Mouse (Mus musculus) intestine, embryonic 16.5 days (tissue): ENCODE measurements around the gene Sctr. TPM values are rescaled to one million over a fixed set of nuclear protein-coding genes. Genes with fewer than 3 reads are reported as not detected.

ENCODE experiments used
- ATAC-seq: fragments of 200-750 bp; cut with Nextera tagmentation; 2 replicates; pipeline ENCODE4 v1.8.0; 2017; ENCODE audit warnings: moderate TSS enrichment, moderate library complexity
- H3K27ac ChIP-seq: fragments of 300-500 bp; sonication (generic); 2 replicates; pipeline ENCODE4 v1.5.1; 2014; ENCODE audit warnings: mild to moderate bottlenecking, low read length
- H3K27me3 ChIP-seq: fragments of 300-500 bp; sonication (generic); replicated peaks from 2 replicates; pipeline ENCODE4 v1.6.1; 2014; ENCODE audit warnings: low read length, control low read depth, mixed read lengths; ENCODE audit not compliant: control insufficient read depth, insufficient read depth
- H3K36me3 ChIP-seq: fragments of 300-500 bp; sonication (generic); 2 replicates; pipeline ENCODE4 v1.6.1; 2014; ENCODE audit warnings: low read length, control low read depth; ENCODE audit not compliant: control insufficient read depth, insufficient read depth
- H3K4me1 ChIP-seq: fragments of 300-500 bp; sonication (generic); 2 replicates; pipeline ENCODE4 v1.6.1; 2014; ENCODE audit warnings: low read length, control low read depth, mixed read lengths; ENCODE audit not compliant: control insufficient read depth, insufficient read depth
- H3K4me2 ChIP-seq: fragments of 300-500 bp; sonication (generic); 2 replicates; pipeline ENCODE4 v1.6.1; 2014; ENCODE audit warnings: low read depth, low read length, control low read depth
- H3K4me3 ChIP-seq: fragments of 300-500 bp; sonication (generic); 2 replicates; pipeline ENCODE4 v1.5.1; 2014; ENCODE audit warnings: mild to moderate bottlenecking, low read length
- H3K9ac ChIP-seq: fragments of 300-500 bp; sonication (generic); 2 replicates; pipeline ENCODE4 v1.6.1; 2014; ENCODE audit warnings: low read depth, low read length
- H3K9me3 ChIP-seq: fragments of 300-500 bp; sonication (generic); 2 replicates; pipeline ENCODE4 v1.6.1; 2016; ENCODE audit warnings: low read length, control low read depth; ENCODE audit not compliant: control insufficient read depth
- WGBS: fragments of 180-500 bp; shearing (Covaris S2); extraction: QIAGEN DNeasy Blood & Tissue Kit; methylation state at CpG from one replicate; pipeline ENCODE4 v1.1.7; 2014; 5-methylcytosine and 5-hydroxymethylcytosine counted together
- polyA plus RNA-seq: library from polyadenylated mRNA; unstranded; fragments of >200 nt; fragmentation: Nextera tagmentation; extraction: Ambion mirVana; gene quantifications from 2 replicates; pipeline ENCODE4 v1.2.1, GENCODE M21; 2015

Sctr gene
- polyA plus RNA-seq, 1 experiment from 2014 or later = 0.88 TPM

- no peak overlapping the region for H3K4me3 ChIP-seq
- 79% methylated on average over 17 of the region's 17 CpGs for WGBS
- no peak overlapping the region for H3K9ac ChIP-seq
- no peaks in the 10 kb centered on the region for H3K36me3 ChIP-seq
- no peaks in the 10 kb centered on the region for H3K9me3 ChIP-seq
- ATAC-seq = no peak
- no peak overlapping the region for H3K27ac ChIP-seq
- no peaks in the 10 kb centered on the region for H3K27me3 ChIP-seq
- H3K4me2 ChIP-seq = no peak overlapping the region
- peaks cover 12% of the 10 kb centered on the region for H3K4me1 ChIP-seq
These were observed 15.3 kb downstream of the Sctr start for GRCm38 (mm10) chr1:120021951-120022350.

- no peak overlapping the region for H3K4me2 ChIP-seq
- H3K27ac ChIP-seq = no peak overlapping the region
- H3K27me3 ChIP-seq = no peaks in the 10 kb centered on the region
- H3K36me3 ChIP-seq = no peaks in the 10 kb centered on the region
- H3K9me3 ChIP-seq = no peaks in the 10 kb centered on the region
- H3K4me3 ChIP-seq = no peak overlapping the region
- WGBS = 39% methylated on average over 10 of the region's 10 CpGs
- peak; percentile 41 for ATAC-seq
- H3K9ac ChIP-seq = no peak overlapping the region
- H3K4me1 ChIP-seq = peaks cover 14% of the 10 kb centered on the region
These were observed 17.8 kb downstream of the Sctr start for GRCm38 (mm10) chr1:120024331-120025049.

- Histone ChIP-seq H3K27ac (no peak overlapping the region; the same call in 1 of the 2 replicates), H3K27me3 (no peaks in the 10 kb centered on the region), H3K9me3 (no peaks in the 10 kb centered on the region), H3K9ac (no peak overlapping the region), H3K4me1 (peaks cover 14% of the 10 kb centered on the region), H3K4me2 (no peak overlapping the region), H3K4me3 (no peak overlapping the region), H3K36me3 (no peaks in the 10 kb centered on the region)
- 13% methylated on average over 2 of the region's 2 CpGs for WGBS
- ATAC-seq = peak; percentile 43
These were observed 18.4 kb downstream of the Sctr start for GRCm38 (mm10) chr1:120025050-120025439.

GRCm38 (mm10) chr1:120027693-120028092 lies 21.0 kb downstream of the Sctr start:
- ATAC-seq = no peak
- Histone ChIP-seq H3K27me3 (no peaks in the 10 kb centered on the region), H3K9me3 (no peaks in the 10 kb centered on the region), H3K9ac (no peak overlapping the region), H3K4me3 (no peak overlapping the region), H3K4me1 (peaks cover 14% of the 10 kb centered on the region), H3K36me3 (no peaks in the 10 kb centered on the region), H3K4me2 (no peak overlapping the region), H3K27ac (no peak overlapping the region)
- 71% methylated on average over 4 of the region's 4 CpGs for WGBS

- no peaks in the 10 kb centered on the region for H3K27me3 ChIP-seq
- 87% methylated on average over 3 of the region's 3 CpGs for WGBS
These were observed 23.8 kb downstream of the Sctr start for GRCm38 (mm10) chr1:120030474-120030873.

GRCm38 (mm10) chr1:120032804-120033468 lies 26.2 kb downstream of the Sctr start:
- Histone ChIP-seq H3K4me2 (no peak overlapping the region), H3K9me3 (no peaks in the 10 kb centered on the region), H3K36me3 (no peaks in the 10 kb centered on the region), H3K4me1 (peaks cover 2% of the 10 kb centered on the region; the same call in 1 of the 2 replicates), H3K27me3 (no peaks in the 10 kb centered on the region), H3K9ac (no peak overlapping the region), H3K4me3 (no peak overlapping the region), H3K27ac (no peak overlapping the region)
- ATAC-seq = peak; percentile 87
- 42% methylated on average over 10 of the region's 10 CpGs for WGBS

More at GRCm38 (mm10) chr1:120030474-120030873, 23.8 kb downstream of the Sctr start:
- H3K9ac ChIP-seq = no peak overlapping the region
- H3K9me3 ChIP-seq = no peaks in the 10 kb centered on the region
- H3K4me3 ChIP-seq = no peak overlapping the region
- no peak for ATAC-seq
- no peak overlapping the region for H3K27ac ChIP-seq
- no peak overlapping the region for H3K4me2 ChIP-seq
- H3K36me3 ChIP-seq = no peaks in the 10 kb centered on the region
- H3K4me1 ChIP-seq = 0 out of 2 replicates have a peak, but pooled peaks cover 2% of the 10 kb centered on the region

- H3K36me3 ChIP-seq = no peaks in the 10 kb centered on the region
- no peaks in the 10 kb centered on the region for H3K27me3 ChIP-seq
- H3K27ac ChIP-seq = no peak overlapping the region
These were observed 26.8 kb downstream of the Sctr start for GRCm38 (mm10) chr1:120033469-120033854.

GRCm38 (mm10) chr1:120034793-120035192 lies 28.1 kb downstream of the Sctr start:
- H3K36me3 ChIP-seq = no peaks in the 10 kb centered on the region
- H3K27me3 ChIP-seq = no peaks in the 10 kb centered on the region
- no peaks in the 10 kb centered on the region for H3K9me3 ChIP-seq
- no peak overlapping the region for H3K4me3 ChIP-seq
- no peak for ATAC-seq
- no peak overlapping the region for H3K27ac ChIP-seq
- 67% methylated on average over 1 of the region's 1 CpGs for WGBS
- H3K4me1 ChIP-seq = peaks cover 2% of the 10 kb centered on the region; the same call in 1 of the 2 replicates
- no peak overlapping the region for H3K9ac ChIP-seq
- no peak overlapping the region for H3K4me2 ChIP-seq

More at GRCm38 (mm10) chr1:120033469-120033854, 26.8 kb downstream of the Sctr start:
- H3K9ac ChIP-seq = no peak overlapping the region
- ATAC-seq = no peak
- H3K9me3 ChIP-seq = no peaks in the 10 kb centered on the region
- WGBS = 68% methylated on average over 2 of the region's 2 CpGs
- H3K4me2 ChIP-seq = no peak overlapping the region
- H3K4me1 ChIP-seq = peaks cover 2% of the 10 kb centered on the region; the same call in 1 of the 2 replicates
- no peak overlapping the region for H3K4me3 ChIP-seq

- no peaks in the 10 kb centered on the region for H3K36me3 ChIP-seq
- no peaks in the 10 kb centered on the region for H3K27me3 ChIP-seq
- H3K4me1 ChIP-seq = peaks cover 2% of the 10 kb centered on the region; the same call in 1 of the 2 replicates
- 78% methylated on average over 7 of the region's 7 CpGs for WGBS
- no peak overlapping the region for H3K4me2 ChIP-seq
- ATAC-seq = no peak
- no peak overlapping the region for H3K4me3 ChIP-seq
- H3K9me3 ChIP-seq = no peaks in the 10 kb centered on the region
- no peak overlapping the region for H3K9ac ChIP-seq
- H3K27ac ChIP-seq = no peak overlapping the region
These were observed 28.9 kb downstream of the Sctr start for GRCm38 (mm10) chr1:120035456-120036034.
